Mouse (Mus musculus) embryonic fibroblast, embryonic 13.5 days (primary cell): ENCODE results near the gene Spag9. TPM values are rescaled to one million over a fixed set of nuclear protein-coding genes. Genes with fewer than 3 reads are reported as not detected.

Experiments used
- H3K27ac ChIP-seq: 2 replicates; pipeline ENCODE4 v1.5.1; 2012; ENCODE audit warnings: low read length, control low read depth, inconsistent platforms; ENCODE audit not compliant: insufficient read depth
- H3K4me1 ChIP-seq: 2 replicates; pipeline ENCODE4 v1.6.1; 2011; ENCODE audit warnings: low read length; ENCODE audit not compliant: control insufficient read depth, insufficient read depth
- H3K4me3 ChIP-seq: 2 replicates; pipeline ENCODE4 v1.5.1; 2011; ENCODE audit warnings: mild to moderate bottlenecking, control low read depth, low read length; ENCODE audit not compliant: insufficient read depth
- CTCF ChIP-seq: IDR thresholded peaks from 2 replicates; pipeline ENCODE4 v1.5.1; 2011; ENCODE audit warnings: mild to moderate bottlenecking, control low read depth, low read length, moderate library complexity, borderline replicate concordance; ENCODE audit not compliant: insufficient read depth
- POLR2A ChIP-seq: IDR thresholded peaks from 2 replicates; pipeline ENCODE4 v1.6.1; 2011; ENCODE audit warnings: low read depth, mild to moderate bottlenecking, control low read depth, low read length, moderate library complexity
- polyA plus RNA-seq: library from polyadenylated mRNA; stranded (reverse); fragments of >200 nt; gene quantifications from 2 replicates; pipeline ENCODE4 v1.2.4, GENCODE M21; 2011; ENCODE audit warnings: low read depth; ENCODE audit not compliant: missing spikeins, insufficient read length

Spag9 gene
- polyA plus RNA-seq, 1 experiment: 93.7 TPM

DNA sequence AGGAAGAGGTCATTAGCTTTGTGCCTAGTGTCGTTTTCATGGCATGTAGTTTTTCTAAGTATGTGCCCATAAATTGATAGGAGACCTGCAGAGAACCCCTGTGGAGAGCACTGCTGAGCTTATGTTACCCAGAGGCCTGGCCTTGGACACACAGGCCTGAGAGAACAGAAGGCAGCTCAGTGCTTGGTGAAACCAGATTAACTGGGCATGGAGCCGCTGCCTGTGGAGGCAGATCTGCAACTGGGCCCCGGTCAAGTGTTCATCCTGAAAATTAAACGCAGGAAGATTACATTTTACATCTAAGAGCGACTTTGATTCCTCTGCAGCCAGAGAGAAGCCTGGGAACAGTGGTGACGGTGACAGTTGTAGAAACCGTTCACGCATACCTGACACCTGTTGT is 132.6 kb downstream of the Spag9 start:
- no peak overlapping the region for H3K4me3 ChIP-seq
- H3K27ac ChIP-seq: no peak overlapping the region
- H3K4me1 ChIP-seq: no peaks in the 10 kb centered on the region
- TF ChIP-seq CTCF: no peak
- TF ChIP-seq POLR2A: no peak

GRCm38 (mm10) chr11:94129261-94130059 is 133.6 kb downstream of the Spag9 start:
- H3K4me3 ChIP-seq: no peak overlapping the region
- H3K4me1 ChIP-seq: no peaks in the 10 kb centered on the region
- TF ChIP-seq CTCF (peak; percentile 67; the same call in 1 of the 2 replicates), POLR2A (no peak)
- no peak overlapping the region for H3K27ac ChIP-seq

GRCm38 (mm10) chr11:94130118-94131095 is 134.5 kb downstream of the Spag9 start:
- Histone ChIP-seq H3K27ac (no peak overlapping the region), H3K4me3 (no peak overlapping the region), H3K4me1 (no peaks in the 10 kb centered on the region)
- TF ChIP-seq POLR2A: no peak

DNA sequence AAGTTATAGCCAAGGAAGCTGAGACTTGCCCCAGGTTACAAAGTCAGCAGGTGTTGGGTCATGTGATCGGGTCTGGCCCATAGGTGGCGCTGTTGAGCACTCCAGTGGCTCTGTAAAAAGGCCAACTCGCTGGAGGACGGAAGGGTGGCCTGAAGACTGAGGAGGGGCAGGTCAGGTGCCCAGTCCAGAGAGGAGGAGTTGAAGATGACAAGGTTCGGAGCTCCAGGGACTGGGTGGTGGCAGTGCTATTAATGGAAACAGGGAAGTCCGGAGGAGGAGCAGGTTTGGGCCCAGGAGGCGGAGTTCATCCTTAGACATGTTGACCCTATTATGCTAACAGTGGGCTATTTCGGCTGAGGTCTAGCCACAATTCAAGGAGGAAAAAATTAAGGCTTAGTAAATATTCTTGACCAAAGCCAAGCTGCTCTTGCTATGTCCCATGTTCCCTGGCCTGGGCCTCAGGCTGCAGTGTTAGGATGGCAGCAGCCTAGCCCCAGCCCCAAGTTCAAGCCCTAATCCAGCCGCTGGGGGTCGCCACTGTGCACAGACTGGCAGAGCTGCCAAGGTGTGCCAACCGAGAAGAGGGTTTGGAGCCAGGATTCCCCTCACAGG is 137.6 kb downstream of the Spag9 start:
- TF ChIP-seq POLR2A (no peak), CTCF (peak; percentile 83)
- no peak overlapping the region for H3K4me3 ChIP-seq
- no peak overlapping the region for H3K27ac ChIP-seq
- no peaks in the 10 kb centered on the region for H3K4me1 ChIP-seq

DNA sequence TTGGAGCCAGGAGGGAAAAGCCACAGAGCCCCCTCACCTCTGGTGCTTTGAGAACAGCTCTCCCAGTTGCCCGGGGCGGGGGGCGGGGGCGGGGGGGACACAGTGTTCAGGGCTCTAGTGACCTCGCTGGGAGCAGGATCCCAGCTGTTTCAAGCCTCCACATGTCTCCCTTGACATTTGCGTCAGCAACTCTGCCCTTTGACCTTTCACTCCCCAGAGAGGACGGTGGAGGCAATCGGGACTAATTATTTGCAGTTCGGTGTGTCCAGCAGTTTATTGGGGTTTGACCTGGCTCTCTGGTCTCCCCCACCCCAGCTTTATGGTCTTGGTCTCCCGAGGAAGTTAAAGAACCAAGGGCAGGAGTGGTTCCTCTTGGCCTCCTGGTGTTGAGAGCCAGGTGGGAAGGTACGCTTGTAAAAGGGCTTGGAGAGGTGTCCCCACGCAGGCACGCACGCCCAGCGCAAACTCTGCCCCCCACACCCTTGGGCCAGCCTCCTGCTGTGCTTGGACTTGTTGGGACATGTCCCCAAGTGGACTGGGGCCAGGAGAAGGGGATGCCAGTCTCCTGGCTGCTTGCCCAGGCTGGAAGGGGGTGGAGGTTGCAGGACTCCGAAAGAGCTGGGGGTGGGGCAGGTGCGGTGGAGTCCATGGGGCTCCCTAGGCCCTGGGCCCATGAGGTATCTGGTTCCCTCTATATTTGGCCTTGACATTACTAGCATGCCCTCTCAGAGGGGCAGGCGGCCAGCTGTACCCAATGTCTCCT is 138.4 kb downstream of the Spag9 start:
- Histone ChIP-seq H3K4me3 (no peak overlapping the region), H3K27ac (peak overlapping the region; percentile 8; the same call in 1 of the 2 replicates), H3K4me1 (no peaks in the 10 kb centered on the region)
- TF ChIP-seq CTCF (no peak), POLR2A (no peak)

- Histone ChIP-seq H3K4me3 (no peak overlapping the region), H3K27ac (no peak overlapping the region), H3K4me1 (no peaks in the 10 kb centered on the region)
- TF ChIP-seq POLR2A (no peak), CTCF (no peak)
These were observed 139.7 kb downstream of the Spag9 start for GRCm38 (mm10) chr11:94135581-94136001.

DNA sequence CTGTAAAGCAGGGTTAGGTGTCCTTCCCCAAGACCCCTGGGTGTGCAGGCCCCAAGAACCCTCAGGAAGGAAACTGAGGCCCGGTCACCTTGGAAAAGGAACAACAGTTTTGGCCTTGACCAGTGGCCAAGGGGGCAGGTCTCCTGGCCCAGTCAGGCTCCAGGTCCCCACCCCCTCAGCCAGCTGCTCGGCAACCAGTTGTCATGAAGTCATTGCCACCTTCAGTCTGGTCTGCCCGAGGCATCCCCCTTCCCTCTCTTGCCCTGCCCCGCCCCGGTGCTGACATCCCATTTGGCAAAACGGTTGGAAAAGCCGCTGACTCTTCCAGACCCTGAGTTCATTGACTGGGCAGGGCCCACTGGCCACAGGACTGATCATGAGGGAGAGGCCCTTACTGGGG is 140.8 kb downstream of the Spag9 start:
- no peak for TF ChIP-seq POLR2A
- no peak for TF ChIP-seq CTCF
- Histone ChIP-seq H3K27ac (no peak overlapping the region), H3K4me3 (no peak overlapping the region), H3K4me1 (no peaks in the 10 kb centered on the region)

- Histone ChIP-seq H3K27ac (no peak overlapping the region), H3K4me1 (no peaks in the 10 kb centered on the region), H3K4me3 (no peak overlapping the region)
- TF ChIP-seq POLR2A (no peak), CTCF (no peak)
These were observed 141.6 kb downstream of the Spag9 start for GRCm38 (mm10) chr11:94137326-94138061.
